Mouse (Mus musculus): ENCODE measurements at regions not wholly inside any gene's neighbourhood (a gene's known extent, or its start where the extent isn't known, plus 50 kb on each side); places are given as distances from the start of the nearest gene placed in this dataset.

GRCm38 (mm10) chr3:40472766-40473165 is 58.3 kb upstream of the Intu start:
- Histone ChIP-seq H3ac (ENCODE audit: control insufficient read depth, insufficient read length) (no peak overlapping the region), H3K36me3 (ENCODE audit: control insufficient read depth, insufficient read depth) (no peaks in the 10 kb centered on the region), H3K4me3 (no peak overlapping the region), H3K79me2 (ENCODE audit: control insufficient read depth, insufficient read depth) (no peaks in the 10 kb centered on the region), H3K27me3 (ENCODE audit: control insufficient read depth, insufficient read depth, insufficient read length) (no peaks in the 10 kb centered on the region), H3K4me2 (ENCODE audit: low read depth) (no peak overlapping the region)
- TF ChIP-seq USF1 (IDR thresholded peaks at IDR 0.05; ENCODE audit: low read depth) (peak; percentile 26), CEBPB (IDR thresholded peaks at IDR 0.05; ENCODE audit: insufficient read depth, poor library complexity, severe bottlenecking) (no peak)

GRCm38 (mm10) chr3:40480258-40480951 is 50.7 kb upstream of the Intu start:
- H3K36me3 ChIP-seq (ENCODE audit: control insufficient read depth, insufficient read depth): no peaks in the 10 kb centered on the region
- no peak for TF ChIP-seq MYOD1 (IDR thresholded peaks at IDR 0.05; ENCODE audit: control insufficient read depth in 1 of 3, insufficient read length in 2 of 3, low read depth in 2 of 3)
- no peak for TF ChIP-seq REST (IDR thresholded peaks at IDR 0.05; ENCODE audit: insufficient read depth, insufficient read length)
- TF ChIP-seq TCF12 (IDR thresholded peaks at IDR 0.05; ENCODE audit: insufficient read depth, poor library complexity, severe bottlenecking): no peak
- no peak for TF ChIP-seq USF1 (IDR thresholded peaks at IDR 0.05; ENCODE audit: low read depth)
- TF ChIP-seq POLR2A (IDR thresholded peaks at IDR 0.05; ENCODE audit: insufficient read length, low read depth): no peak
- H3K27me3 ChIP-seq (ENCODE audit: control insufficient read depth, insufficient read depth, insufficient read length): no peaks in the 10 kb centered on the region
- no peaks in the 10 kb centered on the region for H3K79me2 ChIP-seq (ENCODE audit: control insufficient read depth, insufficient read depth)
- no peak overlapping the region for H3ac ChIP-seq (ENCODE audit: control insufficient read depth, insufficient read length)
- H3K4me3 ChIP-seq: no peak overlapping the region
- H3K4me2 ChIP-seq (ENCODE audit: low read depth): no peak overlapping the region

Measured in myocyte (in vitro differentiated cells).